Mouse (Mus musculus) megakaryocyte, embryonic 14.5 days (primary cell): ENCODE results near the gene Gm10220.

Experiments
- FLI1 ChIP-seq: IDR thresholded peaks from 2 replicates; pipeline ENCODE4 v1.6.1; 2012; ENCODE audit warnings: low read length, inconsistent platforms, mixed read lengths
- GATA1 ChIP-seq: IDR thresholded peaks from 3 replicates; pipeline ENCODE4 v1.6.1; 2012; ENCODE audit warnings: mixed read lengths, low read length, inconsistent platforms, borderline replicate concordance

- TF ChIP-seq FLI1 = no peak
- TF ChIP-seq GATA1 = no peak
Measured at GRCm38 (mm10) chr5:26070716-26071115, 50.5 kb downstream of the Gm10220 start.
